Mouse (Mus musculus): ENCODE measurements around the gene Gm17482.

The Gm17482 gene

DNA sequence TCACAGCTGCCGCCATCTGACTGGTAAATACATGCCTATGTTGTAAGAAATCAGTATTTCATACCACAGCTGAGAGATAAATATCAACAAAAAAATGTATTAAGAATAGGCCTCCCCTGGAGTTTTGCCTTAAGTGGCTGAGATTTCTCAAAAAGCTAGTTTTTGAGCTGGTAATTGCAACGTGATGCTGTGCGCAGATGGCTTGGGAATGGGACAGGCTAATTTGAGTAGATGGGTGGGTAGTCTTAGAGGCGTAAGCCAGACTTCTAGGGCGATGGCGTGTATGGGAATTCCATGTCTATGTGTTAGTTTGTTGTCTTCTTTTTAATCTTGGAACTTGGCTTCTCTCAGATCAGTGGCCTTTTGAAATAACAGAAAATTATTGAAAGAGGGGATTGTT lies 64.7 kb downstream of the Gm17482 start:
- no peak for DNase-seq (ENCODE audit: extremely low read depth, low read depth)

- no peak for DNase-seq (ENCODE audit: extremely low read depth, low read depth)
Observed at GRCm38 (mm10) chr6:115292621-115293020, 65.5 kb downstream of the Gm17482 start.

DNA sequence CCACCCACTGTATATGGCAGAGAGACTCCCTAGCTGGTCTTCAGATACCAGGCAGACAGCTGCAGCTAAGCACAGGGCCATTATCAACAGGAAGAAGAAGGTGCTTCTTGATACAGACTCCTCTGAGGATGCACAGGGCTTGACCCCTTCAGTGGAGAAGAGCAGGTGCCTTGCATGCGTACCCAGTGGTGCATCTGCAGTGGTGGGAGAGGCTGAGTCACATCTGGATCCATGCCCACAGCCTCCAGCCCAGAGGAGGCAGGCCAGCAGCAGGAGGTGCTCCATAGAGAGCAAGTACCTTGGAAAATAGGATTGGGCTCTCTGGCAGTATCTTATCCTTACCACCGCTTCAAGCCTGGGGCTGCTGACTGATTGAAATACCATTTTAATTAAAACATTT lies 66.7 kb downstream of the Gm17482 start:
- no peak for DNase-seq (ENCODE audit: extremely low read depth, low read depth)

GRCm38 (mm10) chr6:115307134-115307533 lies 80.0 kb downstream of the Gm17482 start:
- no peak for DNase-seq (ENCODE audit: extremely low read depth, low read depth)

Data from MEL-GATA-1-ER (cell line).